Mouse (Mus musculus) lung, embryonic 16.5 days (tissue): Measurements from ENCODE around the gene Scgb1c1. TPM values are rescaled to one million over a fixed set of nuclear protein-coding genes. Genes with fewer than 3 reads are reported as not detected.

ENCODE experiments used
- ATAC-seq: fragments of 200-750 bp; cut with Nextera tagmentation; 2 replicates; pipeline ENCODE4 v1.8.0; 2017; ENCODE audit warnings: low read depth, mild to moderate bottlenecking, moderate library complexity
- H3K27ac ChIP-seq: fragments of 300-500 bp; sonication (generic); 2 replicates; pipeline ENCODE4 v1.5.1; 2014; ENCODE audit warnings: mild to moderate bottlenecking, control low read depth, low read length
- H3K27me3 ChIP-seq: fragments of 300-500 bp; sonication (generic); 2 replicates; pipeline ENCODE4 v1.6.1; 2014; ENCODE audit warnings: low read depth, low read length, mixed read lengths; ENCODE audit not compliant: control insufficient read depth, insufficient read depth
- H3K36me3 ChIP-seq: fragments of 300-500 bp; sonication (generic); 2 replicates; pipeline ENCODE4 v1.6.1; 2014; ENCODE audit warnings: low read length; ENCODE audit not compliant: control insufficient read depth, insufficient read depth
- H3K4me1 ChIP-seq: fragments of 300-500 bp; sonication (generic); replicated peaks from 2 replicates; pipeline ENCODE4 v1.6.1; 2014; ENCODE audit warnings: low read length, mixed read lengths; ENCODE audit not compliant: control insufficient read depth, insufficient read depth
- H3K4me2 ChIP-seq: fragments of 300-500 bp; sonication (generic); 2 replicates; pipeline ENCODE4 v1.6.1; 2014; ENCODE audit warnings: low read depth, low read length, control low read depth
- H3K4me3 ChIP-seq: fragments of 300-500 bp; sonication (generic); 2 replicates; pipeline ENCODE4 v1.5.1; 2014; ENCODE audit warnings: mild to moderate bottlenecking, low read length, control low read depth
- H3K9ac ChIP-seq: fragments of 300-500 bp; sonication (generic); 2 replicates; pipeline ENCODE4 v1.6.1; 2014; ENCODE audit warnings: low read length, control low read depth
- H3K9me3 ChIP-seq: fragments of 300-500 bp; sonication (generic); 2 replicates; pipeline ENCODE4 v1.6.1; 2016; ENCODE audit warnings: low read length; ENCODE audit not compliant: control insufficient read depth
- WGBS: fragments of 180-500 bp; shearing (Covaris S2); extraction: QIAGEN DNeasy Blood & Tissue Kit; methylation state at CpG from one replicate; pipeline ENCODE4 v1.1.7; 2014; 5-methylcytosine and 5-hydroxymethylcytosine counted together
- polyA plus RNA-seq: library from polyadenylated mRNA; unstranded; fragments of >200 nt; fragmentation: Nextera tagmentation; extraction: Ambion mirVana; gene quantifications from 2 replicates; pipeline ENCODE4 v1.2.1, GENCODE M21; 2015

Gene Scgb1c1
- polyA plus RNA-seq, 1 experiment from 2014 or later: 0.39 TPM

GRCm38 (mm10) chr7:140836243-140837115 is 8.9 kb upstream of the Scgb1c1 start:
- 69% methylated on average over 9 of the region's 9 CpGs for WGBS
- no peak for ATAC-seq
- no peaks in the 10 kb centered on the region for H3K27me3 ChIP-seq

GRCm38 (mm10) chr7:140839556-140839955 is 5.8 kb upstream of the Scgb1c1 start:
- peaks cover 3% of the 10 kb centered on the region; the same call in 1 of the 2 replicates for H3K27me3 ChIP-seq
- no peak overlapping the region for H3K4me2 ChIP-seq
- WGBS: 54% methylated on average over 5 of the region's 5 CpGs
- H3K9me3 ChIP-seq: no peaks in the 10 kb centered on the region
- H3K4me3 ChIP-seq: no peak overlapping the region
- H3K27ac ChIP-seq: no peak overlapping the region
- H3K9ac ChIP-seq: no peak overlapping the region
- no peaks in the 10 kb centered on the region for H3K36me3 ChIP-seq
- no peaks in the 10 kb centered on the region; the same call in 1 of the 2 replicates for H3K4me1 ChIP-seq
- ATAC-seq: no peak

More at GRCm38 (mm10) chr7:140836243-140837115, 8.9 kb upstream of the Scgb1c1 start:
- no peaks in the 10 kb centered on the region; the same call in 1 of the 2 replicates for H3K4me1 ChIP-seq
- no peak overlapping the region for H3K4me2 ChIP-seq
- no peak overlapping the region for H3K4me3 ChIP-seq
- H3K9ac ChIP-seq: no peak overlapping the region
- no peaks in the 10 kb centered on the region for H3K36me3 ChIP-seq
- H3K9me3 ChIP-seq: no peaks in the 10 kb centered on the region
- H3K27ac ChIP-seq: no peak overlapping the region

GRCm38 (mm10) chr7:140840750-140841735 is 4.3 kb upstream of the Scgb1c1 start:
- 32% methylated on average over 18 of the region's 19 CpGs for WGBS
- Histone ChIP-seq H3K4me2 (0 out of 2 replicates have a peak overlapping the region, but pooled peaks have one; percentile 20), H3K36me3 (no peaks in the 10 kb centered on the region), H3K9me3 (no peaks in the 10 kb centered on the region), H3K4me3 (no peak overlapping the region), H3K9ac (no peak overlapping the region), H3K4me1 (peaks cover 3% of the 10 kb centered on the region; the same call in 1 of the 2 replicates), H3K27ac (no peak overlapping the region), H3K27me3 (peaks cover 3% of the 10 kb centered on the region; the same call in 1 of the 2 replicates)
- no peak for ATAC-seq

GRCm38 (mm10) chr7:140843806-140844205 is 1.5 kb upstream of the Scgb1c1 start:
- Histone ChIP-seq H3K4me3 (no peak overlapping the region), H3K4me2 (no peak overlapping the region), H3K9ac (no peak overlapping the region), H3K27ac (no peak overlapping the region), H3K36me3 (no peaks in the 10 kb centered on the region), H3K27me3 (peaks cover 3% of the 10 kb centered on the region; the same call in 1 of the 2 replicates), H3K9me3 (no peaks in the 10 kb centered on the region), H3K4me1 (peaks cover 8% of the 10 kb centered on the region)
- WGBS: 62% methylated on average over 7 of the region's 7 CpGs
- no peak for ATAC-seq

GRCm38 (mm10) chr7:140845683-140846082 is 336 bp downstream of the Scgb1c1 start:
- no peaks in the 10 kb centered on the region for H3K36me3 ChIP-seq
- no peak overlapping the region for H3K4me3 ChIP-seq
- WGBS: 64% methylated on average over 4 of the region's 4 CpGs
- H3K9me3 ChIP-seq: no peaks in the 10 kb centered on the region
- H3K27me3 ChIP-seq: peaks cover 3% of the 10 kb centered on the region; the same call in 1 of the 2 replicates
- H3K4me1 ChIP-seq: peaks cover 8% of the 10 kb centered on the region
- H3K27ac ChIP-seq: no peak overlapping the region
- no peak for ATAC-seq
- H3K4me2 ChIP-seq: no peak overlapping the region
- H3K9ac ChIP-seq: no peak overlapping the region

GRCm38 (mm10) chr7:140846676-140847075 is 1.3 kb downstream of the Scgb1c1 start:
- ATAC-seq: no peak
- Histone ChIP-seq H3K9ac (no peak overlapping the region), H3K4me2 (no peak overlapping the region), H3K4me1 (peaks cover 8% of the 10 kb centered on the region), H3K27ac (no peak overlapping the region), H3K4me3 (no peak overlapping the region), H3K9me3 (no peaks in the 10 kb centered on the region), H3K27me3 (peaks cover 3% of the 10 kb centered on the region; the same call in 1 of the 2 replicates), H3K36me3 (peaks cover 3% of the 10 kb centered on the region; the same call in 1 of the 2 replicates)
- WGBS: 72% methylated on average over 10 of the region's 10 CpGs

GRCm38 (mm10) chr7:140847755-140848580 is 2.6 kb downstream of the Scgb1c1 start, which contains the start of gene Odf3:
TSS of gene Odf3 (plus strand) at chr7:140847805.
- Histone ChIP-seq H3K9ac (0 out of 2 replicates have a peak within 1 kb of the TSS, but pooled peaks have one; percentile 19), H3K4me2 (no peak within 1 kb of the TSS), H3K4me1 (peaks cover 8% of the 10 kb centered on the region), H3K27me3 (no peaks in the 10 kb centered on the region; the same call in 1 of the 2 replicates), H3K27ac (no peak within 1 kb of the TSS), H3K9me3 (no peaks in the 10 kb centered on the region), H3K36me3 (peaks cover 12% of the 10 kb centered on the region), H3K4me3 (no peak within 1 kb of the TSS)
- 0 out of 2 replicates have a peak, but pooled peaks have one; percentile 6 for ATAC-seq
- WGBS: 42% methylated on average over 11 of the region's 11 CpGs

GRCm38 (mm10) chr7:140848591-140848990 is 3.2 kb downstream of the Scgb1c1 start:
- no peak overlapping the region for H3K4me3 ChIP-seq
- H3K36me3 ChIP-seq: peaks cover 18% of the 10 kb centered on the region
- WGBS: 87% methylated on average over 10 of the region's 10 CpGs
- H3K9ac ChIP-seq: no peak overlapping the region
- H3K4me2 ChIP-seq: no peak overlapping the region
- H3K27ac ChIP-seq: no peak overlapping the region
- no peak for ATAC-seq
- H3K9me3 ChIP-seq: no peaks in the 10 kb centered on the region
- H3K27me3 ChIP-seq: no peaks in the 10 kb centered on the region; the same call in 1 of the 2 replicates
- peaks cover 8% of the 10 kb centered on the region for H3K4me1 ChIP-seq
